Mouse (Mus musculus) embryonic facial prominence, embryonic 14.5 days (tissue): ENCODE results near the gene Gm4302. TPM values are rescaled to one million over a fixed set of nuclear protein-coding genes. Genes with fewer than 3 reads are reported as not detected.

Experiments
- polyA plus RNA-seq: library from polyadenylated mRNA; unstranded; fragments of >200 nt; fragmentation: Nextera tagmentation; extraction: Ambion mirVana; gene quantifications from 2 replicates; pipeline ENCODE4 v1.2.1, GENCODE M21; 2014

Gm4302 gene
- polyA plus RNA-seq, 1 experiment from 2014 or later = not detected

Other genes starting within 250 kb of the Gm4302 start
- gene Gm4301, start 5.2 kb upstream of the Gm4302 start, polyA plus RNA-seq = not detected in 2 replicates
- not detected in 2 replicates for gene Gm4303, start 5.1 kb downstream of the Gm4302 start, polyA plus RNA-seq
- gene Gm4305, start 10.3 kb downstream of the Gm4302 start, polyA plus RNA-seq = not detected in 2 replicates
- gene Gm4307, start 20.5 kb downstream of the Gm4302 start, polyA plus RNA-seq = not detected in 2 replicates
- gene Gm4312, start 41.7 kb downstream of the Gm4302 start, polyA plus RNA-seq = not detected in 2 replicates
- 22.7 and 23.1 TPM in 2 replicates for gene Tmtc3, start 146.5 kb downstream of the Gm4302 start, polyA plus RNA-seq
- 5.6 and 6.2 TPM in 2 replicates for gene Cep290, start 146.7 kb downstream of the Gm4302 start, polyA plus RNA-seq
- 10.2 and 10.9 TPM in 2 replicates for gene 4930430F08Rik, start 249.6 kb downstream of the Gm4302 start, polyA plus RNA-seq
- gene 1700017N19Rik, start 249.6 kb downstream of the Gm4302 start, polyA plus RNA-seq = not detected in 2 replicates